Mouse (Mus musculus): Measurements from ENCODE around the gene Pdia5. TPM values are rescaled to one million over a fixed set of nuclear protein-coding genes. Genes with fewer than 3 reads are reported as not detected.

Gene Pdia5
- total and polyA plus RNA-seq, 3 experiments: not detected

DNA sequence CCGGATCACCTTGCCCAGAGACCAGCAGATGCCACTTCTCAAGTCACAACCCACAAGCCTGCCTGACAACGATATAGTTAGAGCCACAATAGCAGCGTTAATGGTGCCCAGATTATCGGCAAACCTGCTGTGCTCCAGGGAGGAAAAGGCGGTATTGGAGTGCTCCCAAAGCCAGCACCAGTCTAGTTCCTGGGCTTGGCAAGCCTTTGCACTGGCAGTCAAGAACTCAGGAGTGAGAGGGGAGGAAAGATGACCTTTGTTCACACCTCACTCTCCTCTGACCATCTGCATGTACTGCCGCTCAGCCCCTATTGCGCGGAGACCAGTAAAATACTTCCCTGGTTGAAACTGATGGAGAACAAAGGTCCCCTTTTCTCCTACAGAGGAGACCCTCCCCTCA, 19.7 kb downstream of the Pdia5 start:
- Histone ChIP-seq H3K27ac (ENCODE audit: insufficient read depth, low read depth) (no peak overlapping the region), H3K27me3 (replicated peaks) (peaks cover 97% of the 10 kb centered on the region), H3K79me2 (replicated peaks; ENCODE audit: control insufficient read depth, extremely low read depth, insufficient read depth, poor library complexity, severe bottlenecking) (no peaks in the 10 kb centered on the region), H3K4me1 (ENCODE audit: control insufficient read depth in 1 of 2, insufficient read depth in 2 of 2) (no peaks in the 10 kb centered on the region), H3K4me2 (ENCODE audit: insufficient read depth, low read depth, poor library complexity, severe bottlenecking) (no peak overlapping the region), H3K9ac (ENCODE audit: insufficient read depth, low read depth) (no peak overlapping the region), H3K9me3 (replicated peaks; ENCODE audit: low read length) (no peaks in the 10 kb centered on the region), H3K36me3 (replicated peaks in 1 of 2; ENCODE audit: control insufficient read depth in 1 of 2, insufficient read depth in 1 of 2, low read length in 1 of 2) (no peaks in the 10 kb centered on the region), H3K4me3 (replicated peaks in 1 of 3; ENCODE audit: low read depth in 2 of 3, low read length in 2 of 3, poor library complexity in 1 of 3) (no peak overlapping the region)
- dilution Hi-C loops (cut with MboI; ENCODE audit: extremely low pct_ligation_motif_present, extremely low pct_unique_long_range_greater_than_20kb, low sequenced_read_pairs): no loop called here
- in situ Hi-C loops (cut with MboI; ENCODE audit: low pct_ligation_motif_present, low pct_unique_long_range_greater_than_20kb, low sequenced_read_pairs): no loop called here
- TF ChIP-seq TBP (conservative IDR thresholded peaks at IDR 0.05; ENCODE audit: low read depth, low read length): no peak
- no peak for TF ChIP-seq UBTF (IDR thresholded peaks at IDR 0.05; ENCODE audit: low read depth, low read length)
- TF ChIP-seq GABPA (IDR thresholded peaks at IDR 0.05; ENCODE audit: insufficient replicate concordance, low read depth, low read length): no peak
- no peak for TF ChIP-seq MAX (IDR thresholded peaks at IDR 0.05; ENCODE audit: low read length)
- TF ChIP-seq RCOR1 (conservative IDR thresholded peaks at IDR 0.05; ENCODE audit: low read depth, low read length): no peak
- no peak for TF ChIP-seq IRF4 (IDR thresholded peaks at IDR 0.05; ENCODE audit: low read depth, low read length)
- TF ChIP-seq ELF1 (IDR thresholded peaks at IDR 0.05; ENCODE audit: low read depth, low read length): no peak
- no peak for TF ChIP-seq MXI1 (IDR thresholded peaks at IDR 0.05; ENCODE audit: low read depth, low read length)
- no peak for TF ChIP-seq SIN3A (IDR thresholded peaks at IDR 0.05; ENCODE audit: low read length)
- TF ChIP-seq RAD21 (IDR thresholded peaks at IDR 0.05; ENCODE audit: low read depth, low read length): no peak
- DNase-seq (ENCODE audit: extremely low read depth): no peak

- dilution Hi-C loops (cut with MboI; ENCODE audit: extremely low pct_ligation_motif_present, extremely low pct_unique_long_range_greater_than_20kb, low sequenced_read_pairs): no loop called here
- no peak for DNase-seq (ENCODE audit: extremely low read depth)
- Histone ChIP-seq H3K4me2 (ENCODE audit: insufficient read depth, low read depth, poor library complexity, severe bottlenecking) (no peak overlapping the region), H3K9ac (ENCODE audit: insufficient read depth, low read depth) (no peak overlapping the region), H3K4me1 (ENCODE audit: control insufficient read depth in 1 of 2, insufficient read depth in 2 of 2) (no peaks in the 10 kb centered on the region), H3K4me3 (replicated peaks in 1 of 3; ENCODE audit: low read depth in 2 of 3, low read length in 2 of 3, poor library complexity in 1 of 3) (no peak overlapping the region), H3K36me3 (replicated peaks in 1 of 2; ENCODE audit: control insufficient read depth in 1 of 2, insufficient read depth in 1 of 2, low read length in 1 of 2) (no peaks in the 10 kb centered on the region), H3K27ac (ENCODE audit: insufficient read depth, low read depth) (no peak overlapping the region), H3K27me3 (replicated peaks) (peaks cover 98% of the 10 kb centered on the region), H3K9me3 (replicated peaks; ENCODE audit: low read length) (no peaks in the 10 kb centered on the region), H3K79me2 (replicated peaks; ENCODE audit: control insufficient read depth, extremely low read depth, insufficient read depth, poor library complexity, severe bottlenecking) (no peaks in the 10 kb centered on the region)
- TF ChIP-seq PAX5 (IDR thresholded peaks at IDR 0.05; ENCODE audit: low read length): no peak
- no peak for TF ChIP-seq BHLHE40 (IDR thresholded peaks at IDR 0.05; ENCODE audit: low read depth, low read length)
- TF ChIP-seq TBP (conservative IDR thresholded peaks at IDR 0.05; ENCODE audit: low read depth, low read length): no peak
- no peak for TF ChIP-seq ZC3H11A (IDR thresholded peaks at IDR 0.05; ENCODE audit: low read depth, low read length)
- TF ChIP-seq MAZ (IDR thresholded peaks at IDR 0.05; ENCODE audit: low read depth, low read length): no peak
- TF ChIP-seq HCFC1 (IDR thresholded peaks at IDR 0.05; ENCODE audit: low read depth, low read length): no peak
- TF ChIP-seq RAD21 (IDR thresholded peaks at IDR 0.05; ENCODE audit: low read depth, low read length): no peak
- TF ChIP-seq CHD1 (IDR thresholded peaks at IDR 0.05; ENCODE audit: low read depth, low read length): no peak
- no peak for TF ChIP-seq GABPA (IDR thresholded peaks at IDR 0.05; ENCODE audit: insufficient replicate concordance, low read depth, low read length)
- TF ChIP-seq POLR2A (IDR thresholded peaks at IDR 0.05; ENCODE audit: low read depth, low read length): no peak
- no peak for TF ChIP-seq ZKSCAN1 (IDR thresholded peaks at IDR 0.05; ENCODE audit: borderline replicate concordance, low read depth, low read length)
- no peak for TF ChIP-seq IRF4 (IDR thresholded peaks at IDR 0.05; ENCODE audit: low read depth, low read length)
- no peak for TF ChIP-seq CHD2 (IDR thresholded peaks at IDR 0.05; ENCODE audit: low read length)
- TF ChIP-seq ZMIZ1 (IDR thresholded peaks at IDR 0.05; ENCODE audit: low read depth, low read length): no peak
- no peak for TF ChIP-seq MEF2A (IDR thresholded peaks at IDR 0.05; ENCODE audit: borderline replicate concordance, low read depth, low read length)
- in situ Hi-C loops (cut with MboI; ENCODE audit: low pct_ligation_motif_present, low pct_unique_long_range_greater_than_20kb, low sequenced_read_pairs): no loop called here
Measured at GRCm38 (mm10) chr16:35470096-35470495, 20.6 kb downstream of the Pdia5 start.

Measured in CH12.LX (cell line).